Mouse (Mus musculus) forebrain, postnatal 0 days (tissue): ENCODE measurements around the gene Zbtb20. TPM values are rescaled to one million over a fixed set of nuclear protein-coding genes. Genes with fewer than 3 reads are reported as not detected.

Source experiments
- ATAC-seq: fragments of 200-750 bp; cut with Nextera tagmentation; 2 replicates; pipeline ENCODE4 v1.8.0; 2017; ENCODE audit warnings: mild to moderate bottlenecking, moderate library complexity
- DNase-seq: peaks from one replicate; pipeline ENCODE4 v3.0.0-alpha.2; 2015
- H3K27ac ChIP-seq: fragments of 300-500 bp; sonication (generic); 2 replicates; pipeline ENCODE4 v1.5.1; 2014; ENCODE audit warnings: low read depth, mild to moderate bottlenecking, antibody characterized with exemption, low read length, moderate library complexity, mixed read lengths
- H3K27me3 ChIP-seq: fragments of 300-500 bp; sonication (generic); 2 replicates; pipeline ENCODE4 v1.6.1; 2014; ENCODE audit warnings: mild to moderate bottlenecking, low read length, mixed read lengths; ENCODE audit not compliant: insufficient read depth
- H3K36me3 ChIP-seq: fragments of 300-500 bp; sonication (generic); 2 replicates; pipeline ENCODE4 v1.6.1; 2014; ENCODE audit warnings: mild to moderate bottlenecking, moderate library complexity; ENCODE audit not compliant: insufficient read depth
- H3K4me1 ChIP-seq: fragments of 300-500 bp; sonication (generic); 2 replicates; pipeline ENCODE4 v1.6.1; 2014; ENCODE audit warnings: antibody characterized with exemption; ENCODE audit not compliant: insufficient read depth
- H3K4me2 ChIP-seq: fragments of 300-500 bp; sonication (generic); 2 replicates; pipeline ENCODE4 v1.6.1; 2014; ENCODE audit warnings: low read depth, mild to moderate bottlenecking, moderate library complexity
- H3K4me3 ChIP-seq: fragments of 300-500 bp; sonication (generic); 2 replicates; pipeline ENCODE4 v1.5.1; 2014; ENCODE audit warnings: low read depth, low read length, mixed read lengths
- H3K9ac ChIP-seq: fragments of 300-500 bp; sonication (generic); 2 replicates; pipeline ENCODE4 v1.6.1; 2014; ENCODE audit warnings: mild to moderate bottlenecking
- H3K9me3 ChIP-seq: fragments of 300-500 bp; sonication (generic); 2 replicates; pipeline ENCODE4 v1.6.1; 2016; ENCODE audit warnings: low read length
- CTCF ChIP-seq: sonication (generic); IDR thresholded peaks from 2 replicates; pipeline ENCODE4 v1.5.1; 2016; ENCODE audit warnings: antibody characterized with exemption, control low read depth, low read depth
- WGBS: fragments of 180-500 bp; shearing (Covaris S2); extraction: QIAGEN DNeasy Blood & Tissue Kit; methylation state at CpG from one replicate; pipeline ENCODE4 v1.1.7; 2014; 5-methylcytosine and 5-hydroxymethylcytosine counted together
- polyA plus RNA-seq: library from polyadenylated mRNA; unstranded; fragments of >200 nt; fragmentation: Nextera tagmentation; extraction: Ambion mirVana; gene quantifications from 2 replicates; pipeline ENCODE4 v1.2.1, GENCODE M21; 2015
- total RNA-seq: library from RNA; depleted of rRNA; stranded (reverse); fragments of >200 nt; gene quantifications from 2 replicates; pipeline ENCODE4 v1.2.3, GENCODE M21; 2014

Zbtb20 gene
- total and polyA plus RNA-seq, 2 experiments from 2014 or later = 63.4 to 90.9 TPM

GRCm38 (mm10) chr16:43234249-43234648 is 358.6 kb downstream of the Zbtb20 start:
- no peaks in the 10 kb centered on the region for H3K36me3 ChIP-seq
- no peaks in the 10 kb centered on the region; the same call in 1 of the 2 replicates for H3K4me1 ChIP-seq
- no peak for DNase-seq
- H3K9me3 ChIP-seq = no peaks in the 10 kb centered on the region
- TF ChIP-seq CTCF = no peak
- no peak overlapping the region for H3K4me3 ChIP-seq
- H3K4me2 ChIP-seq = no peak overlapping the region
- H3K27me3 ChIP-seq = no peaks in the 10 kb centered on the region
- ATAC-seq = no peak
- H3K27ac ChIP-seq = no peak overlapping the region
- H3K9ac ChIP-seq = no peak overlapping the region

GRCm38 (mm10) chr16:43235317-43235716 is 359.6 kb downstream of the Zbtb20 start:
- Histone ChIP-seq H3K27me3 (no peaks in the 10 kb centered on the region), H3K4me2 (peak overlapping the region; percentile 25), H3K36me3 (no peaks in the 10 kb centered on the region), H3K4me1 (no peaks in the 10 kb centered on the region; the same call in 1 of the 2 replicates), H3K4me3 (no peak overlapping the region), H3K27ac (0 out of 2 replicates have a peak overlapping the region, but pooled peaks have one; percentile 4), H3K9ac (0 out of 2 replicates have a peak overlapping the region, but pooled peaks have one; percentile 18), H3K9me3 (no peaks in the 10 kb centered on the region)
- no peak for TF ChIP-seq CTCF
- 32% methylated on average over 7 of the region's 7 CpGs for WGBS
- DNase-seq (no peak), ATAC-seq (no peak)

GRCm38 (mm10) chr16:43235721-43236159 is 360.1 kb downstream of the Zbtb20 start:
- Histone ChIP-seq H3K27me3 (no peaks in the 10 kb centered on the region), H3K9ac (peak overlapping the region; percentile 18; the same call in 1 of the 2 replicates), H3K4me2 (peak overlapping the region; percentile 25), H3K9me3 (no peaks in the 10 kb centered on the region), H3K36me3 (no peaks in the 10 kb centered on the region), H3K4me1 (no peaks in the 10 kb centered on the region; the same call in 1 of the 2 replicates), H3K27ac (0 out of 2 replicates have a peak overlapping the region, but pooled peaks have one; percentile 4), H3K4me3 (peak overlapping the region; percentile 12; the same call in 1 of the 2 replicates)
- no peak for TF ChIP-seq CTCF
- ATAC-seq = no peak
- 17% methylated on average over 8 of the region's 8 CpGs for WGBS
- no peak for DNase-seq

- no peak for ATAC-seq
- TF ChIP-seq CTCF = no peak
- Histone ChIP-seq H3K4me3 (no peak overlapping the region), H3K4me2 (no peak overlapping the region), H3K27ac (no peak overlapping the region), H3K4me1 (no peaks in the 10 kb centered on the region; the same call in 1 of the 2 replicates), H3K36me3 (no peaks in the 10 kb centered on the region), H3K27me3 (no peaks in the 10 kb centered on the region), H3K9ac (no peak overlapping the region), H3K9me3 (no peaks in the 10 kb centered on the region)
- 74% methylated on average over 2 of the region's 2 CpGs for WGBS
- no peak for DNase-seq
Observed at GRCm38 (mm10) chr16:43237551-43237950, 361.9 kb downstream of the Zbtb20 start.

GRCm38 (mm10) chr16:43247026-43247425 is 371.3 kb downstream of the Zbtb20 start:
- 83% methylated on average over 5 of the region's 5 CpGs for WGBS
- Histone ChIP-seq H3K9me3 (no peaks in the 10 kb centered on the region), H3K4me1 (no peaks in the 10 kb centered on the region), H3K9ac (no peak overlapping the region), H3K4me2 (no peak overlapping the region), H3K36me3 (no peaks in the 10 kb centered on the region), H3K27ac (no peak overlapping the region), H3K4me3 (no peak overlapping the region), H3K27me3 (no peaks in the 10 kb centered on the region)
- DNase-seq (no peak), ATAC-seq (no peak)
- no peak for TF ChIP-seq CTCF

- Histone ChIP-seq H3K4me3 (no peak overlapping the region), H3K9ac (no peak overlapping the region), H3K4me2 (no peak overlapping the region), H3K4me1 (no peaks in the 10 kb centered on the region), H3K9me3 (no peaks in the 10 kb centered on the region), H3K27me3 (no peaks in the 10 kb centered on the region), H3K36me3 (no peaks in the 10 kb centered on the region), H3K27ac (no peak overlapping the region)
- no peak for TF ChIP-seq CTCF
- 32% methylated on average over 2 of the region's 2 CpGs for WGBS
- ATAC-seq = no peak
- DNase-seq = no peak
Observed at GRCm38 (mm10) chr16:43253077-43253476, 377.4 kb downstream of the Zbtb20 start.

GRCm38 (mm10) chr16:43253746-43254145 is 378.1 kb downstream of the Zbtb20 start:
- Histone ChIP-seq H3K9me3 (no peaks in the 10 kb centered on the region), H3K27ac (no peak overlapping the region), H3K27me3 (no peaks in the 10 kb centered on the region), H3K36me3 (no peaks in the 10 kb centered on the region), H3K4me2 (no peak overlapping the region), H3K9ac (no peak overlapping the region), H3K4me3 (no peak overlapping the region), H3K4me1 (no peaks in the 10 kb centered on the region)
- no peak for ATAC-seq
- 78% methylated on average over 4 of the region's 4 CpGs for WGBS
- TF ChIP-seq CTCF = no peak
- no peak for DNase-seq
